Comparison of ENCODE assay signal across 8 mouse cellular contexts in the genomic region with DNA sequence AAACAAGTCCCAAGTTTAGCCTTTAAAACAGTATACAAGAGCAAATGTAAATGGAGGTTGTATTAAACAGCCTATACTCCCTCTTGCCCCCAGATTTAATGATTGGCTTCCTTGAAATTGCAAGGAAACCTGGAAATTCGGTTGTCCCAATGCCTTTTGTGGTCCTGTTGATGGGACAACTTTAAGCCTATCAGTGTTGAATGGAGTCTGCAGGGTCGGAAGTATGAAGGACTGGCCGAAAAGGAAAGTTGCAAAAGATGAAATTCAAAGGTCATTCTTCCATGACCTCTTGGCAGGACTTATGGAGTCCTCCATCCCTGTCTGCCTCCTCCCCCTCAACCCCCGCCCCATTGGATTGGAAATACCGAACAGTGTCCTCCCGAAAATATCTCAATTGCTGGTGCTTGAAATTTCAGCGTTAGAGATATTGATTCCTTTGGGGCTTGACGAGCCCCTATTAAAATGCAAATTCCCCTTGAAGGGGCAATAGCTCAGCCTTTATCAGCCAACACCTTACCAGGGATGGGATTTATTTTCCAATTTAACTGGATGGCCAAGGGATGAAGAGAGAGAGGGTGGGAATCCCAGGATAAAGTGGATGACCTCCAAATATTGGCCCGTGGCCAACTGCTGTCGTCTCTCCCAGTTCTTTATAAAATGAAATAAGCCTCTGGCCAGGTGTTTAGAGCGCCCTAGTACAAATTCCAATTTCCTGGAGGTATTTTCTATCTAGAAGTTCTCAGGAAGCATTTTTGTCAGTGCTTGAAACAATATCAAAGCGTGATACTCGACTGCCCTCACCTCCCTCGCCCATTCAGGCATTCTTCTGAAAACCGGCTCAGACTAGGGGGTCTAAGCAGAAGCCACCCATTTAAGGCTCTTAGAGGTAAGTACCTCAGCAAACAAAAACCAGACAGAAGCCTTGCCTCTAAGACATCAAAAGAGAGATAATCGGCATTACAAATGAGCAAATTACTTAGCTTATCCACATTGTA. TPM values are rescaled to one million over a fixed set of nuclear protein-coding genes. Genes with fewer than 3 reads are reported as not detected.
DNase-seq lines count a peak whose midpoint lies in the region; ATAC-seq lines count a peak whose summit lies in the region.

No protein-coding gene starts in this region.

- H3K9ac ChIP-seq in heart, embryonic 11.5 days (ENCODE audit: low read depth, low read length): no peak overlapping the region; the same call in 1 of the 2 replicates
- no peak overlapping the region for H3K9ac ChIP-seq in forebrain, embryonic 15.5 days (replicated peaks)

- no peaks in the 10 kb centered on the region for H3K9me3 ChIP-seq in heart, embryonic 11.5 days (replicated peaks; ENCODE audit: control insufficient read depth, low read length)
- no peaks in the 10 kb centered on the region for H3K9me3 ChIP-seq in forebrain, embryonic 15.5 days
- no peaks in the 10 kb centered on the region for H3K9me3 ChIP-seq in midbrain, embryonic 10.5 days (replicated peaks)

- peak overlapping the region; percentile 98 for H3K4me2 ChIP-seq in heart, embryonic 11.5 days
- H3K4me2 ChIP-seq in forebrain, embryonic 15.5 days (replicated peaks): peak overlapping the region; percentile 97

- no peaks in the 10 kb centered on the region; the same call in 1 of the 2 replicates for H3K4me1 ChIP-seq in heart, embryonic 11.5 days (ENCODE audit: control insufficient read depth, insufficient read depth, low read length)
- peaks cover 22% of the 10 kb centered on the region for H3K4me1 ChIP-seq in forebrain, embryonic 15.5 days
- H3K4me1 ChIP-seq in midbrain, embryonic 10.5 days: peaks cover 32% of the 10 kb centered on the region

- no peak overlapping the region for H3K27ac ChIP-seq in heart, embryonic 11.5 days (ENCODE audit: low read depth, low read length)
- no peak overlapping the region for H3K27ac ChIP-seq in forebrain, embryonic 15.5 days (replicated peaks)
- peak overlapping the region; percentile 82; the same call in 1 of the 2 replicates for H3K27ac ChIP-seq in midbrain, embryonic 10.5 days (replicated peaks)

- no peak for ATAC-seq in heart, embryonic 11.5 days (replicated peaks; ENCODE audit: insufficient number of reproducible peaks, low FRiP score, low TSS enrichment)
- no peak for ATAC-seq in forebrain, embryonic 15.5 days (replicated peaks)

- no peaks in the 10 kb centered on the region for H3K36me3 ChIP-seq in heart, embryonic 11.5 days (ENCODE audit: control insufficient read depth, insufficient read depth, low read length)
- no peaks in the 10 kb centered on the region for H3K36me3 ChIP-seq in forebrain, embryonic 15.5 days
- no peaks in the 10 kb centered on the region for H3K36me3 ChIP-seq in midbrain, embryonic 10.5 days

- peaks cover 42% of the 10 kb centered on the region for H3K27me3 ChIP-seq in heart, embryonic 11.5 days (ENCODE audit: control insufficient read depth, insufficient read depth, low read length)
- peaks cover 33% of the 10 kb centered on the region for H3K27me3 ChIP-seq in forebrain, embryonic 15.5 days
- H3K27me3 ChIP-seq in midbrain, embryonic 10.5 days (ENCODE audit: low read depth, poor library complexity, severe bottlenecking): peaks cover 58% of the 10 kb centered on the region

- 19% methylated on average over 16 of the region's 16 CpGs for WGBS in heart, embryonic 11.5 days (ENCODE audit: insufficient replicate concordance)
- WGBS in forebrain, embryonic 15.5 days: 4% methylated on average over 16 of the region's 16 CpGs
- 9% methylated on average over 16 of the region's 16 CpGs for WGBS in midbrain, embryonic 10.5 days

- H3K4me3 ChIP-seq in heart, embryonic 11.5 days (ENCODE audit: low read depth, low read length): peak overlapping the region; percentile 66
- peak overlapping the region; percentile 68 for H3K4me3 ChIP-seq in forebrain, embryonic 15.5 days
- peak overlapping the region; percentile 76 for H3K4me3 ChIP-seq in midbrain, embryonic 10.5 days

- no peak for DNase-seq in heart, adult 8-10 months (ENCODE audit: low spot score)
- DNase-seq in ES-CJ7 (ENCODE audit: low read depth, low spot score): peak; percentile 64
- DNase-seq in midbrain, embryonic 10.5 days (ENCODE audit: low spot score): peak; percentile 22
- DNase-seq in frontal cortex, postnatal 25 days (ENCODE audit: low spot score in 2 of 2): no peak
- DNase-seq in gastrocnemius, postnatal 10 days: no peak
- DNase-seq in urinary bladder, postnatal 10 days (ENCODE audit: low spot score): no peak

RNA-seq across cellular contexts. Expression of a gene that starts 1.0 kb away (rescaled TPM):
- 0.49 and 0.89 TPM in 2 replicates for polyA plus RNA-seq in heart, embryonic 11.5 days (2014; fragmentation: Nextera tagmentation; extraction: Ambion mirVana)
- total RNA-seq in heart, adult 8-10 months (2022): not detected
- polyA plus RNA-seq in forebrain, embryonic 15.5 days (2015; fragmentation: Nextera tagmentation; extraction: Ambion mirVana): 5.0 and 6.4 TPM in 2 replicates
- polyA plus RNA-seq in midbrain, embryonic 10.5 days (2016; fragmentation: Nextera tagmentation; extraction: Ambion mirVana): 1.3 and 2.7 TPM in 2 replicates
- total RNA-seq in gastrocnemius, postnatal 10 days (2021): under 1 TPM; 0.11 to 0.56 TPM

Comparison
In these comparisons a context has a peak if more than half of its experiments do, and no peak if none do; other contexts are left out.
1. DNase-seq: peak in ES-CJ7 (single experiment) and midbrain, embryonic 10.5 days (single experiment); none in heart, adult 8-10 months (single experiment), frontal cortex, postnatal 25 days (0 of 2), gastrocnemius, postnatal 10 days (single experiment) and urinary bladder, postnatal 10 days (single experiment).
2. Peak in every context shown above with its lines, with median percentiles within 50 percentile points of each other: H3K4me3 ChIP-seq.